ENCODE assay signal across 22 mouse cellular contexts in genomic region chr17:25047143-25047542, GRCm38 (mm10). TPM values are rescaled to one million over a fixed set of nuclear protein-coding genes. Genes with fewer than 3 reads are reported as not detected.
DNase-seq lines count a peak whose midpoint lies in the region; ATAC-seq lines count a peak whose summit lies in the region.
"Had no signal": no experiment of that assay in that cellular context is flagged by ENCODE, and none has a peak within 500 bp of the region (broad histone marks: within the 10 kb centered on the region; RNA-seq: fewer than 3 reads in every experiment).

No protein-coding gene starts in this region.

- ATAC-seq in frontal cortex, adult (ENCODE audit: low TSS enrichment): peak; percentile 50; the same call in 1 of the 2 replicates
- ATAC-seq: forebrain, postnatal 0 days; intestine, postnatal 0 days; lung, postnatal 0 days had no signal

- DNase-seq in frontal cortex, postnatal 14 days (ENCODE audit: low spot score in 2 of 2): no peak
- DNase-seq in spleen, adult 18-20 months: peak; percentile 18 to 24
- DNase-seq in spleen, adult 12 weeks (ENCODE audit: low spot score): no peak
- peak; percentile 31 for DNase-seq in brain, adult 2 months (ENCODE audit: low read depth, low spot score)
- DNase-seq in telencephalon, adult 2 months (ENCODE audit: low read depth, low spot score): peak; percentile 22
- no peak for DNase-seq in adrenal gland, postnatal 14 days
- DNase-seq: adrenal gland, adult 2 months; cerebellum, adult 11 months; cerebellum, adult 9-11 months; embryo, embryonic 11 days; forebrain, postnatal 0 days; heart, postnatal 4 days; kidney, adult 9 months; kidney, postnatal 10 days; liver, embryonic 13.5 days; lung, adult 18-20 months; lung, postnatal 4 days; thymus, adult 2 months; thymus, postnatal 36 days had no signal

RNA-seq across cellular contexts. Expression of gene Ift140, which starts 31.3 kb away (rescaled TPM):
- total RNA-seq in adrenal gland, postnatal 14 days (2021): 30.0 and 43.7 TPM in 2 replicates

RNA-seq across cellular contexts. Expression of gene Cramp1l, which starts 31.6 kb away (rescaled TPM):
- total RNA-seq in adrenal gland, postnatal 14 days (2021): 23.3 and 26.7 TPM in 2 replicates

RNA-seq across cellular contexts. Expression of gene Tmem204, which starts 36.2 kb away (rescaled TPM):
- 30.1 and 30.2 TPM in 2 replicates for total RNA-seq in adrenal gland, postnatal 14 days (2021)

Comparison
In these comparisons a context has a peak if more than half of its experiments do, and no peak if none do; other contexts are left out.
1. DNase-seq: peak in spleen, adult 18-20 months (2 of 2), brain, adult 2 months (single experiment) and telencephalon, adult 2 months (single experiment); none in frontal cortex, postnatal 14 days (0 of 2), spleen, adult 12 weeks (single experiment) and adrenal gland, postnatal 14 days (single experiment).